Mouse (Mus musculus) thymus, adult 2 months (tissue): Measurements from ENCODE around the gene Ptgis.

Source experiments
- CTCF ChIP-seq: fragments of 200-500 bp; IDR thresholded peaks from 2 replicates; pipeline ENCODE4 v1.5.1; 2012; ENCODE audit warnings: mild to moderate bottlenecking, control low read depth, low read length, moderate library complexity, borderline replicate concordance; ENCODE audit not compliant: control insufficient read depth, poor library complexity, insufficient read depth; ENCODE audit errors: extremely low read depth
- POLR2A ChIP-seq: fragments of 200-500 bp; IDR thresholded peaks from 2 replicates; pipeline ENCODE4 v1.6.1; 2012; ENCODE audit warnings: mild to moderate bottlenecking, low read length, control low read depth, moderate library complexity; ENCODE audit not compliant: control insufficient read depth, poor library complexity, insufficient read depth; ENCODE audit errors: extremely low read depth

- TF ChIP-seq POLR2A (no peak), CTCF (no peak)
Measured at GRCm38 (mm10) chr2:167219154-167219775, 21.1 kb downstream of the Ptgis start.
